Mouse (Mus musculus): ENCODE data around the gene Olfr577. TPM values are rescaled to one million over a fixed set of nuclear protein-coding genes. Genes with fewer than 3 reads are reported as not detected.

Olfr577 gene
- polyA plus RNA-seq (2012; fragmentation: generic; extraction: Trizol) = not detected
- long read RNA-seq, experiment 1 = 0 reads
- long read RNA-seq, experiment 2 = 0 reads

GRCm38 (mm10) chr7:102975843-102976242 is at the start of gene Olfr577:
TSS of gene Olfr577 (minus strand) at chr7:102975943.
- TF ChIP-seq FOSL1 (IDR thresholded peaks at IDR 0.05; ENCODE audit: insufficient read depth, low read length, poor library complexity, severe bottlenecking) (no peak), CEBPB (IDR thresholded peaks at IDR 0.05; ENCODE audit: low read depth) (no peak), MAX (IDR thresholded peaks at IDR 0.05) (no peak), MYOG (IDR thresholded peaks at IDR 0.05; ENCODE audit: control insufficient read depth, extremely low read depth, insufficient read length) (no peak), USF1 (IDR thresholded peaks at IDR 0.05; ENCODE audit: low read depth) (no peak), CTCF (IDR thresholded peaks at IDR 0.05; ENCODE audit: control insufficient read depth, insufficient read depth, insufficient read length) (no peak)
- H3K27me3 ChIP-seq (ENCODE audit: control insufficient read depth, insufficient read depth, insufficient read length) = no peaks in the 10 kb centered on the region
- H3K79me3 ChIP-seq (ENCODE audit: low read depth) = no peaks in the 10 kb centered on the region

DNA sequence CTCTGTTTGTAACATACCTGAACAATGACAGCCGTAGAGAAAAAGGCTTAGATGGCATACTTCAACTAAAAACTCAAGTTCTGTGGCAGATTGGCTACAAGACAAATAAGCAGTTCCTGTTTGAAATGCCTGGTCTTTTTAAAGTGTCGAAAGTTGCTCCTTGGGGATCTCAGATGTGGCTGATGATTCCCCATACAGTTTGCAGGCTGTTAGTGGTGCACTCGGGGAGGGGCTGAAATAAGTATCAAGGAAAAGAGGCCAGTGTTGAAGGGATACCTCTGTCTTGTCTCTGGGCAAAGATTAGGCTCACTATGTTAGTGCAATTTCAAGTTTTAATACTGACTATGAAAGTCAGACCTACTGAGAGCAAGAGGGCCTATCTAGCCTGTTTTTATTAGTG is 13.5 kb upstream of the Olfr577 start, which contains the start of gene Olfr578:
Gene Olfr578 (minus strand): TSS at position 101 of the 400 bp plus-strand sequence.
- Histone ChIP-seq H3ac (ENCODE audit: control insufficient read depth, insufficient read length, low read depth) (no peak within 1 kb of the TSS), H3K27me3 (ENCODE audit: control insufficient read depth, insufficient read depth, insufficient read length) (no peaks in the 10 kb centered on the region), H3K4me3 (ENCODE audit: insufficient read depth, poor library complexity, severe bottlenecking) (no peak within 1 kb of the TSS), H3K79me3 (ENCODE audit: low read depth) (no peaks in the 10 kb centered on the region), H3K79me2 (ENCODE audit: control insufficient read depth, insufficient read depth) (no peaks in the 10 kb centered on the region), H3K36me3 (ENCODE audit: control insufficient read depth, insufficient read depth) (no peaks in the 10 kb centered on the region)
- no peak for TF ChIP-seq MAX (IDR thresholded peaks at IDR 0.05)
- TF ChIP-seq CTCF (IDR thresholded peaks at IDR 0.05; ENCODE audit: control insufficient read depth, insufficient read depth, insufficient read length) = no peak
- no peak for TF ChIP-seq MYOG (IDR thresholded peaks at IDR 0.05; ENCODE audit: control insufficient read depth, extremely low read depth, insufficient read length)
- TF ChIP-seq MYOD1 (IDR thresholded peaks at IDR 0.05; ENCODE audit: control insufficient read depth, insufficient read length, low read depth) = no peak
- TF ChIP-seq CEBPB (IDR thresholded peaks at IDR 0.05; ENCODE audit: low read depth) = no peak
- TF ChIP-seq USF1 (IDR thresholded peaks at IDR 0.05; ENCODE audit: low read depth) = no peak
- no peak for TF ChIP-seq FOSL1 (IDR thresholded peaks at IDR 0.05; ENCODE audit: insufficient read depth, low read length, poor library complexity, severe bottlenecking)

More at GRCm38 (mm10) chr7:102975843-102976242, at the start of gene Olfr577:
- H3K4me3 ChIP-seq (ENCODE audit: insufficient read depth, poor library complexity, severe bottlenecking) = no peak within 1 kb of the TSS
- no peaks in the 10 kb centered on the region for H3K36me3 ChIP-seq (ENCODE audit: control insufficient read depth, insufficient read depth)
- H3K79me2 ChIP-seq (ENCODE audit: control insufficient read depth, insufficient read depth) = no peaks in the 10 kb centered on the region
- H3ac ChIP-seq (ENCODE audit: control insufficient read depth, insufficient read length, low read depth) = no peak within 1 kb of the TSS

- H3K79me2 ChIP-seq (ENCODE audit: control insufficient read depth, insufficient read depth) = no peaks in the 10 kb centered on the region
- H3K27me3 ChIP-seq (ENCODE audit: control insufficient read depth, insufficient read depth, insufficient read length) = no peaks in the 10 kb centered on the region
- H3ac ChIP-seq (ENCODE audit: control insufficient read depth, insufficient read length, low read depth) = no peak overlapping the region
- H3K36me3 ChIP-seq (ENCODE audit: control insufficient read depth, insufficient read depth) = no peaks in the 10 kb centered on the region
- H3K79me3 ChIP-seq (ENCODE audit: low read depth) = no peaks in the 10 kb centered on the region
- H3K4me3 ChIP-seq (ENCODE audit: insufficient read depth, poor library complexity, severe bottlenecking) = no peak overlapping the region
- TF ChIP-seq USF1 (IDR thresholded peaks at IDR 0.05; ENCODE audit: low read depth) (no peak), FOSL1 (IDR thresholded peaks at IDR 0.05; ENCODE audit: insufficient read depth, low read length, poor library complexity, severe bottlenecking) (no peak), MYOG (IDR thresholded peaks at IDR 0.05; ENCODE audit: control insufficient read depth, extremely low read depth, insufficient read length) (no peak), MYOD1 (IDR thresholded peaks at IDR 0.05; ENCODE audit: control insufficient read depth, insufficient read length, low read depth) (no peak)
These were observed 1.3 kb downstream of the Olfr577 start for GRCm38 (mm10) chr7:102974399-102974798.

GRCm38 (mm10) chr7:102962360-102962759 is 13.4 kb downstream of the Olfr577 start, which contains the start of gene Olfr576:
TSS of gene Olfr576 (plus strand) at chr7:102962660.
- Histone ChIP-seq H3ac (ENCODE audit: control insufficient read depth, insufficient read length, low read depth) (no peak within 1 kb of the TSS), H3K79me2 (ENCODE audit: control insufficient read depth, insufficient read depth) (no peaks in the 10 kb centered on the region), H3K36me3 (ENCODE audit: control insufficient read depth, insufficient read depth) (no peaks in the 10 kb centered on the region), H3K79me3 (ENCODE audit: low read depth) (no peaks in the 10 kb centered on the region), H3K27me3 (ENCODE audit: control insufficient read depth, insufficient read depth, insufficient read length) (no peaks in the 10 kb centered on the region), H3K4me3 (ENCODE audit: insufficient read depth, poor library complexity, severe bottlenecking) (no peak within 1 kb of the TSS)
- no peak for TF ChIP-seq CTCF (IDR thresholded peaks at IDR 0.05; ENCODE audit: control insufficient read depth, insufficient read depth, insufficient read length)
- no peak for TF ChIP-seq USF1 (IDR thresholded peaks at IDR 0.05; ENCODE audit: low read depth)
- TF ChIP-seq CEBPB (IDR thresholded peaks at IDR 0.05; ENCODE audit: low read depth) = no peak
- TF ChIP-seq MYOD1 (IDR thresholded peaks at IDR 0.05; ENCODE audit: control insufficient read depth, insufficient read length, low read depth) = no peak
- TF ChIP-seq MYOG (IDR thresholded peaks at IDR 0.05; ENCODE audit: control insufficient read depth, extremely low read depth, insufficient read length) = no peak

- H3K4me3 ChIP-seq (ENCODE audit: insufficient read depth, poor library complexity, severe bottlenecking) = no peak within 1 kb of the TSS
- H3K79me3 ChIP-seq (ENCODE audit: low read depth) = no peaks in the 10 kb centered on the region
- no peaks in the 10 kb centered on the region for H3K79me2 ChIP-seq (ENCODE audit: control insufficient read depth, insufficient read depth)
- no peaks in the 10 kb centered on the region for H3K36me3 ChIP-seq (ENCODE audit: control insufficient read depth, insufficient read depth)
- no peaks in the 10 kb centered on the region for H3K27me3 ChIP-seq (ENCODE audit: control insufficient read depth, insufficient read depth, insufficient read length)
- TF ChIP-seq USF1 (IDR thresholded peaks at IDR 0.05; ENCODE audit: low read depth) (no peak), CTCF (IDR thresholded peaks at IDR 0.05; ENCODE audit: control insufficient read depth, insufficient read depth, insufficient read length) (no peak), CEBPB (IDR thresholded peaks at IDR 0.05; ENCODE audit: low read depth) (no peak), MAX (IDR thresholded peaks at IDR 0.05) (no peak), MYOD1 (IDR thresholded peaks at IDR 0.05; ENCODE audit: control insufficient read depth, insufficient read length, low read depth) (no peak), MYOG (IDR thresholded peaks at IDR 0.05; ENCODE audit: control insufficient read depth, extremely low read depth, insufficient read length) (no peak), FOSL1 (IDR thresholded peaks at IDR 0.05; ENCODE audit: insufficient read depth, low read length, poor library complexity, severe bottlenecking) (no peak)
- no peak within 1 kb of the TSS for H3ac ChIP-seq (ENCODE audit: control insufficient read depth, insufficient read length, low read depth)
These were observed 17.1 kb downstream of the Olfr577 start, which contains the start of gene Olfr575 for GRCm38 (mm10) chr7:102958593-102958992. TSS of gene Olfr575 (minus strand) at chr7:102958775.

DNA sequence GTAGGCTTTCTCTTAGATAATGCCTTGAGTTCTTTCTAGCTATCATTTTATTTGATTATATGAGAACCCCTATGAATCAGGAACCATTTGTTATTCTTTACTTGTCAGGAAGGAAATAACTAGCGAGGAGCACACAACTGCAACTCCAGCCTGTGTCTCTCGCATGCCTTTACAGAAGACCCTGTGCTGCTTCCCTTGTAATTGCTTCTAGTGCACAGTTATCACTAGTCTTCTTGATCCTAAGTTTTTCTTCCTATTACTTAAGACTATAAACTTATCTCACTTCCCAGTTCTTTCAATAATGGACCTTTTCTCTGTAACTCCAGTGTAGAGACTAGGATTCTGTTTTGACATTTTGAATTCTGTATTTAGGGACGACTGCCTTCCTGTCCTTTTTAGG is 17.6 kb downstream of the Olfr577 start:
- H3K4me3 ChIP-seq (ENCODE audit: insufficient read depth, poor library complexity, severe bottlenecking) = no peak overlapping the region
- H3K27me3 ChIP-seq (ENCODE audit: control insufficient read depth, insufficient read depth, insufficient read length) = no peaks in the 10 kb centered on the region
- H3K79me2 ChIP-seq (ENCODE audit: control insufficient read depth, insufficient read depth) = no peaks in the 10 kb centered on the region
- H3ac ChIP-seq (ENCODE audit: control insufficient read depth, insufficient read length, low read depth) = no peak overlapping the region
- H3K79me3 ChIP-seq (ENCODE audit: low read depth) = no peaks in the 10 kb centered on the region
- H3K36me3 ChIP-seq (ENCODE audit: control insufficient read depth, insufficient read depth) = no peaks in the 10 kb centered on the region
- TF ChIP-seq MYOD1 (IDR thresholded peaks at IDR 0.05; ENCODE audit: control insufficient read depth, insufficient read length, low read depth) (no peak), USF1 (IDR thresholded peaks at IDR 0.05; ENCODE audit: low read depth) (no peak), FOSL1 (IDR thresholded peaks at IDR 0.05; ENCODE audit: insufficient read depth, low read length, poor library complexity, severe bottlenecking) (no peak), MYOG (IDR thresholded peaks at IDR 0.05; ENCODE audit: control insufficient read depth, extremely low read depth, insufficient read length) (no peak), CEBPB (IDR thresholded peaks at IDR 0.05; ENCODE audit: low read depth) (no peak), MAX (IDR thresholded peaks at IDR 0.05) (no peak), CTCF (IDR thresholded peaks at IDR 0.05; ENCODE audit: control insufficient read depth, insufficient read depth, insufficient read length) (no peak)

Measured in C2C12 (cell line).